ENCODE assay signal across 22 mouse cellular contexts in the genomic region with DNA sequence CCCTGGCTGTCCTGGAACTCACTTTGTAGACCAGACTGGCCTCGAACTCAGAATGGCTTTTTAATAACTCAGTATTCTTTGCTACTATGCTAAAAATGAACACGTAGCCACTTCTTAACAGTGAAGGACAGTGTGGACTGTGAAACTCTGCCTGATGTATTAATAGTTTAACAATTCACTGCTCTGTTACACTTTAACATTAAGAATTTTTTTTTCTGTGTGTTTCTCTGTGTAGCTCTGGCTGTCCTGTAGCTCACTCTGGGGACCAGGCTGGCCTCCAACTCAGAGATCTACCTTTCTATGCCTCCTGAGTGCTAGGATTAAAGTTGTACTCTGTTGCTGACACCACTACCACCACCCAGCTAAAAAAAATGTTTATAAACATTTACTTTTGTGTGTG. TPM values are rescaled to one million over a fixed set of nuclear protein-coding genes. Genes with fewer than 3 reads are reported as not detected.
DNase-seq lines count a peak whose midpoint lies in the region; ATAC-seq and TF ChIP-seq lines count a peak whose summit lies in the region.
"Had no signal": no experiment of that assay in that cellular context is flagged by ENCODE, and none has a peak within 500 bp of the region (broad histone marks: within the 10 kb centered on the region; RNA-seq: fewer than 3 reads in every experiment).

No protein-coding gene starts in this region.

- H3K27ac ChIP-seq in liver, adult 2 months (replicated peaks; ENCODE audit: insufficient read depth, low read depth, low read length), result peak overlapping the region; percentile 73
- H3K27ac ChIP-seq in liver, embryonic 11.5 days (ENCODE audit: low read depth, low read length), result no peak overlapping the region
- H3K27ac ChIP-seq in kidney, embryonic 15.5 days, result peak overlapping the region; percentile 51
- H3K27ac ChIP-seq in forebrain, embryonic 15.5 days (replicated peaks), result no peak overlapping the region
- H3K27ac ChIP-seq in stomach, postnatal 0 days (replicated peaks), result no peak overlapping the region
- H3K27ac ChIP-seq: embryonic facial prominence, embryonic 15.5 days; forebrain, embryonic 10.5 days; heart, embryonic 15.5 days; hindbrain, embryonic 13.5 days had no signal

- no peak for TF ChIP-seq CTCF in liver, adult 2 months (IDR thresholded peaks at IDR 0.05; ENCODE audit: low read depth, low read length)
- no peak for TF ChIP-seq CTCF in stomach, postnatal 0 days (IDR thresholded peaks at IDR 0.05; ENCODE audit: low read depth)

- TF ChIP-seq POLR2A in liver, adult 2 months (IDR thresholded peaks at IDR 0.05; ENCODE audit: extremely low read depth, insufficient read depth, low read length), result no peak

- H3K4me3 ChIP-seq in liver, adult 2 months (ENCODE audit: insufficient read depth, low read depth, low read length), result no peak overlapping the region
- H3K4me3 ChIP-seq in liver, embryonic 11.5 days (ENCODE audit: low read depth, low read length), result no peak overlapping the region
- no peak overlapping the region for H3K4me3 ChIP-seq in kidney, embryonic 15.5 days (replicated peaks)
- no peak overlapping the region for H3K4me3 ChIP-seq in forebrain, embryonic 15.5 days
- no peak overlapping the region for H3K4me3 ChIP-seq in stomach, postnatal 0 days (ENCODE audit: low read depth, low read length)
- H3K4me3 ChIP-seq: embryonic facial prominence, embryonic 15.5 days; erythroblast, embryonic 14.5 days; forebrain, embryonic 10.5 days; heart, embryonic 15.5 days; hindbrain, embryonic 13.5 days had no signal

- H3K9me3 ChIP-seq in liver, embryonic 11.5 days (ENCODE audit: control insufficient read depth, low read length), result no peaks in the 10 kb centered on the region
- H3K9me3 ChIP-seq in kidney, embryonic 15.5 days (replicated peaks), result no peaks in the 10 kb centered on the region
- H3K9me3 ChIP-seq in forebrain, embryonic 15.5 days, result no peaks in the 10 kb centered on the region
- H3K9me3 ChIP-seq in stomach, postnatal 0 days (ENCODE audit: control insufficient read depth, low read length), result no peaks in the 10 kb centered on the region
- H3K9me3 ChIP-seq: embryonic facial prominence, embryonic 15.5 days; forebrain, embryonic 10.5 days; heart, embryonic 15.5 days; hindbrain, embryonic 13.5 days had no signal

- TF ChIP-seq EP300 in stomach, postnatal 0 days (optimal IDR thresholded peaks at IDR 0.05), result no peak

- no peak for ATAC-seq in liver, embryonic 11.5 days (replicated peaks; ENCODE audit: low FRiP score)
- ATAC-seq in kidney, embryonic 15.5 days (replicated peaks; ENCODE audit: low FRiP score), result no peak
- no peak for ATAC-seq in forebrain, embryonic 15.5 days (replicated peaks)
- no peak for ATAC-seq in stomach, postnatal 0 days (ENCODE audit: low FRiP score, low TSS enrichment)
- ATAC-seq: forebrain, embryonic 16.5 days had no signal

- no peaks in the 10 kb centered on the region for H3K27me3 ChIP-seq in liver, adult 2 months (ENCODE audit: control insufficient read depth, insufficient read depth, low read length)
- no peaks in the 10 kb centered on the region for H3K27me3 ChIP-seq in liver, embryonic 11.5 days (replicated peaks; ENCODE audit: control insufficient read depth, insufficient read depth, low read length)
- H3K27me3 ChIP-seq in kidney, embryonic 15.5 days, result no peaks in the 10 kb centered on the region
- no peaks in the 10 kb centered on the region for H3K27me3 ChIP-seq in forebrain, embryonic 15.5 days
- no peaks in the 10 kb centered on the region for H3K27me3 ChIP-seq in stomach, postnatal 0 days (ENCODE audit: control insufficient read depth, insufficient read depth, low read length)
- H3K27me3 ChIP-seq: embryonic facial prominence, embryonic 15.5 days; heart, embryonic 15.5 days; hindbrain, embryonic 13.5 days had no signal

- no peak overlapping the region for H3K4me2 ChIP-seq in liver, embryonic 11.5 days
- H3K4me2 ChIP-seq in kidney, embryonic 15.5 days, result no peak overlapping the region
- no peak overlapping the region for H3K4me2 ChIP-seq in forebrain, embryonic 15.5 days (replicated peaks)
- no peak overlapping the region for H3K4me2 ChIP-seq in stomach, postnatal 0 days (replicated peaks; ENCODE audit: low read depth)
- H3K4me2 ChIP-seq: embryonic facial prominence, embryonic 15.5 days; heart, embryonic 11.5 days; heart, embryonic 15.5 days; hindbrain, embryonic 13.5 days had no signal

- peaks cover 15% of the 10 kb centered on the region for H3K4me1 ChIP-seq in liver, adult 2 months (ENCODE audit: control insufficient read depth, insufficient read depth, low read length)
- H3K4me1 ChIP-seq in liver, embryonic 11.5 days (replicated peaks; ENCODE audit: control insufficient read depth, insufficient read depth, low read length), result no peaks in the 10 kb centered on the region
- peaks cover 5% of the 10 kb centered on the region for H3K4me1 ChIP-seq in kidney, embryonic 15.5 days
- no peaks in the 10 kb centered on the region for H3K4me1 ChIP-seq in forebrain, embryonic 15.5 days
- no peaks in the 10 kb centered on the region; the same call in 1 of the 2 replicates for H3K4me1 ChIP-seq in stomach, postnatal 0 days (replicated peaks; ENCODE audit: control insufficient read depth, insufficient read depth)
- H3K4me1 ChIP-seq: embryonic facial prominence, embryonic 15.5 days; forebrain, embryonic 10.5 days; heart, embryonic 15.5 days; hindbrain, embryonic 13.5 days had no signal

- 24% methylated on average over 2 of the region's 2 CpGs for WGBS in liver, adult 2 months
- WGBS in liver, embryonic 11.5 days, result 87% methylated on average over 2 of the region's 2 CpGs
- 72% methylated on average over 2 of the region's 2 CpGs for WGBS in kidney, embryonic 15.5 days
- 96% methylated on average over 2 of the region's 2 CpGs for WGBS in forebrain, embryonic 15.5 days
- 87% methylated on average over 2 of the region's 2 CpGs for WGBS in stomach, postnatal 0 days

- H3K36me3 ChIP-seq in liver, adult 2 months (ENCODE audit: control insufficient read depth, insufficient read depth, low read length), result peaks cover 15% of the 10 kb centered on the region
- H3K36me3 ChIP-seq in liver, embryonic 11.5 days (ENCODE audit: control insufficient read depth, insufficient read depth, low read length), result no peaks in the 10 kb centered on the region
- H3K36me3 ChIP-seq in kidney, embryonic 15.5 days, result peaks cover 29% of the 10 kb centered on the region
- peaks cover 4% of the 10 kb centered on the region; the same call in 1 of the 2 replicates for H3K36me3 ChIP-seq in forebrain, embryonic 15.5 days
- H3K36me3 ChIP-seq in stomach, postnatal 0 days (ENCODE audit: control insufficient read depth, insufficient read depth, low read length), result no peaks in the 10 kb centered on the region
- H3K36me3 ChIP-seq: embryonic facial prominence, embryonic 15.5 days had no signal

- peak; percentile 82 for DNase-seq in liver, adult 2 months (ENCODE audit: extremely low read depth, low read depth, low spot score)
- DNase-seq in liver, embryonic 11.5 days (ENCODE audit: low spot score), result no peak
- DNase-seq in kidney, postnatal 14 days, result peak; percentile 53
- no peak for DNase-seq in thymus, postnatal 4 days
- no peak for DNase-seq in stomach, postnatal 0 days (ENCODE audit: low spot score)
- DNase-seq: adrenal gland, postnatal 10 days; cerebellum, adult 11 months; cerebellum, adult 8-10 months; cerebellum, postnatal 14 days; embryo, embryonic 11 days; gastrocnemius, postnatal 10 days; heart, adult 18-20 months; heart, postnatal 14 days had no signal

- H3K79me2 ChIP-seq in liver, adult 2 months (ENCODE audit: control insufficient read depth, insufficient read depth, low read length), result peaks cover 19% of the 10 kb centered on the region; the same call in 1 of the 2 replicates

- H3K9ac ChIP-seq in liver, adult 2 months (ENCODE audit: low read depth, low read length), result no peak overlapping the region
- H3K9ac ChIP-seq in liver, embryonic 11.5 days (ENCODE audit: low read depth, low read length), result no peak overlapping the region
- no peak overlapping the region for H3K9ac ChIP-seq in kidney, embryonic 15.5 days
- H3K9ac ChIP-seq in forebrain, embryonic 15.5 days (replicated peaks), result no peak overlapping the region
- H3K9ac ChIP-seq in stomach, postnatal 0 days (ENCODE audit: low read length), result no peak overlapping the region
- H3K9ac ChIP-seq: embryonic facial prominence, embryonic 15.5 days; heart, embryonic 15.5 days; hindbrain, embryonic 13.5 days had no signal

RNA-seq across cellular contexts. Expression of a gene that starts 44.8 kb away (rescaled TPM):
- total RNA-seq in liver, adult 2 months (2014; rRNA removed), result 0.92 and 1.3 TPM in 2 replicates
- 0.76 and 1.2 TPM in 2 replicates for polyA plus RNA-seq in liver, adult 2 months (2012; rRNA removed)
- polyA plus RNA-seq in liver, embryonic 11.5 days (2014; fragmentation: Nextera tagmentation; extraction: Ambion mirVana), result 3.5 and 3.7 TPM in 2 replicates
- polyA plus RNA-seq in kidney, embryonic 15.5 days (2015; fragmentation: Nextera tagmentation; extraction: Ambion mirVana), result 2.4 and 3.5 TPM in 2 replicates
- 4.0 and 4.9 TPM in 2 replicates for polyA plus RNA-seq in forebrain, embryonic 15.5 days (2015; fragmentation: Nextera tagmentation; extraction: Ambion mirVana)
- polyA plus RNA-seq in stomach, postnatal 0 days (2015; fragmentation: Nextera tagmentation; extraction: Ambion mirVana), result 0.53 and 0.81 TPM in 2 replicates

RNA-seq across cellular contexts. Expression of a gene that starts 45.2 kb away (rescaled TPM):
- 54.8 and 57.8 TPM in 2 replicates for total RNA-seq in liver, adult 2 months (2014; rRNA removed)
- polyA plus RNA-seq in liver, adult 2 months (2012; rRNA removed), result 28.0 and 28.2 TPM in 2 replicates
- 32.7 and 36.5 TPM in 2 replicates for polyA plus RNA-seq in liver, embryonic 11.5 days (2014; fragmentation: Nextera tagmentation; extraction: Ambion mirVana)
- polyA plus RNA-seq in kidney, embryonic 15.5 days (2015; fragmentation: Nextera tagmentation; extraction: Ambion mirVana), result 45.4 TPM in 2 replicates
- 50.4 and 51.8 TPM in 2 replicates for polyA plus RNA-seq in forebrain, embryonic 15.5 days (2015; fragmentation: Nextera tagmentation; extraction: Ambion mirVana)
- 20.2 and 21.6 TPM in 2 replicates for polyA plus RNA-seq in stomach, postnatal 0 days (2015; fragmentation: Nextera tagmentation; extraction: Ambion mirVana)

Comparison
In these comparisons a context has a peak if more than half of its experiments do, and no peak if none do; other contexts are left out.
1. DNase-seq: peak in liver, adult 2 months (single experiment) and kidney, postnatal 14 days (single experiment); none in liver, embryonic 11.5 days (single experiment), thymus, postnatal 4 days (single experiment) and stomach, postnatal 0 days (single experiment).
2. H3K27ac ChIP-seq: peak in liver, adult 2 months (single experiment) and kidney, embryonic 15.5 days (single experiment); none in liver, embryonic 11.5 days (single experiment), forebrain, embryonic 15.5 days (single experiment) and stomach, postnatal 0 days (single experiment).